Mouse (Mus musculus): ENCODE data around the gene Sirt5. TPM values are rescaled to one million over a fixed set of nuclear protein-coding genes. Genes with fewer than 3 reads are reported as not detected.

Gene Sirt5
- 10 to 100 TPM; 13.6 to 15.8 TPM for total RNA-seq (2021)
- long read RNA-seq, experiment 1, transcript Sirt5-211 (9 exons, 1,398 nt), result major isoform, 10 of 17 reads
- long read RNA-seq, experiment 1, partial matches to known transcripts, result 3 of 17 reads
- long read RNA-seq, experiment 1, other reads (novel, unspliced or antisense), result 4 of 17 reads
- long read RNA-seq, experiment 2, transcript Sirt5-211 (9 exons, 1,398 nt), result major isoform, 18 of 24 reads
- long read RNA-seq, experiment 2, partial matches to known transcripts, result 1 of 24 reads
- long read RNA-seq, experiment 2, other reads (novel, unspliced or antisense), result 5 of 24 reads

- DNase-seq, result peak; percentile 88
- intact Hi-C loops (cut with DNase I; ENCODE audit: low total_unique reads), result no loop called here
Measured at GRCm38 (mm10) chr13:43364985-43365824, at the start of gene Sirt5. Gene Sirt5, plus strand, starts transcription at chr13:43365496.

- intact Hi-C loops (cut with DNase I; ENCODE audit: low total_unique reads), result no loop called here
- DNase-seq, result no peak
Measured at GRCm38 (mm10) chr13:43317411-43317810, 47.9 kb upstream of the Sirt5 start.

DNA sequence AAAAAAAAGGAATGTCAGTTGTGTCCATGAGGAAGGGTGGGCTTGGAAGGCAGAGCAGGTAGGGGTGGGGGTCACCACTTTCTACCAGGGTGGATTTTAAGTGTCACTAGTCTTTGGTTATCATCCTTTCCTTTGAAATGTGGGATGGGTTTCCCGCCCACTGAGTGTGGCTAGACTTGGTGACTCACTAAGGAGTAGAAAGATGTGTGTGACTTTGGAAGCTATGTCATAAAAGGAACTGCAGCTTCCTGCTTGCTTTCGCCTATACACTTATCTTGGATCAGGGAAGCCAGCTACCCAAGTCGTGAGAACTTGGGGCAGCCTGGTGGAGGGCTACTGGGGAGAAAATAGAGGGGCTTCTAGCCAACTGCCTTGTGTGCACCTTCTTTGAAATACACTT lies 45.9 kb upstream of the Sirt5 start:
- DNase-seq, result no peak
- intact Hi-C loops (cut with DNase I; ENCODE audit: low total_unique reads), result no loop called here

DNA sequence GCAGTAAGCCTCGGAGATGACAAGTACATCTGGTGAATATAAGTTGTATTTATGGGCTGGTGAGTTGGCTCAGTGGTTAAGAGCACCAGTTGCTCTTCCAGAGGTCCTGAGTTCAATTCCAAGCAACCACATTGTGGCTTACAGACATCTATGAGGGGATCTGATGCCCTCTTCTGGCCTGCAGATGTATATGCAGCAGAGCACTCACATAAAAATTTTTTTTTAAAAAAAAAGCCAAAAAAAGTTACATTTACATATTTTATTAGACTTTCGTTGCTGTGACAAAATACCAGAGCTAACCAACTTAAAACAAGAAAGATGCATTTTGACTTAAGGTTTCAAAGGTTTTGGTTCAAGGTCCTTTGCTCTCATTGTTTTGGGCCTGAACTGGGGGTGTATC lies 43.8 kb upstream of the Sirt5 start:
- intact Hi-C loops (cut with DNase I; ENCODE audit: low total_unique reads), result no loop called here
- no peak for DNase-seq

- intact Hi-C loops (cut with DNase I; ENCODE audit: low total_unique reads), result no loop called here
- no peak for DNase-seq
Measured at GRCm38 (mm10) chr13:43325427-43325826, 39.9 kb upstream of the Sirt5 start.

- intact Hi-C loops (cut with DNase I; ENCODE audit: low total_unique reads), result no loop called here
- DNase-seq, result no peak
Measured at GRCm38 (mm10) chr13:43331721-43332444, 33.4 kb upstream of the Sirt5 start.

DNA sequence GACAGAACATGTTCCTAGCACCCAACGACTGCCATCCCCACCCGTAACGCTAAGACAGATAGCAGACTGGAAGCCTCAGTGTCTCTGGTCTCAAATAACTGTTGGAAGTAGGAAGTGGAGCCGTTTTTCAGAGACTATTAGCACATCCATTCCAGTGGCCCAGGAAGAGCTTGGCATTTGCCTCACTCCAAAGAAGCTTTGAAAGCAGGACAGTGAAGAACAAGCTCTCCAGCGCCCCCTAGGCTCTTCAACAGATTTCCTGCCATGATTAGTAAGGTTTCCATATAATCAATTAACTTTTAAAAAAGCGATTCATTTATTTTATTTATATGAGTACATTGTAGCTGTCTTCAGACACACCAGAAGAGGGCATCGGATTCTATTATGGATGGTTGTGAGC lies 32.7 kb upstream of the Sirt5 start:
- peak; percentile 27 for DNase-seq
- intact Hi-C loops (cut with DNase I; ENCODE audit: low total_unique reads), result no loop called here

DNA sequence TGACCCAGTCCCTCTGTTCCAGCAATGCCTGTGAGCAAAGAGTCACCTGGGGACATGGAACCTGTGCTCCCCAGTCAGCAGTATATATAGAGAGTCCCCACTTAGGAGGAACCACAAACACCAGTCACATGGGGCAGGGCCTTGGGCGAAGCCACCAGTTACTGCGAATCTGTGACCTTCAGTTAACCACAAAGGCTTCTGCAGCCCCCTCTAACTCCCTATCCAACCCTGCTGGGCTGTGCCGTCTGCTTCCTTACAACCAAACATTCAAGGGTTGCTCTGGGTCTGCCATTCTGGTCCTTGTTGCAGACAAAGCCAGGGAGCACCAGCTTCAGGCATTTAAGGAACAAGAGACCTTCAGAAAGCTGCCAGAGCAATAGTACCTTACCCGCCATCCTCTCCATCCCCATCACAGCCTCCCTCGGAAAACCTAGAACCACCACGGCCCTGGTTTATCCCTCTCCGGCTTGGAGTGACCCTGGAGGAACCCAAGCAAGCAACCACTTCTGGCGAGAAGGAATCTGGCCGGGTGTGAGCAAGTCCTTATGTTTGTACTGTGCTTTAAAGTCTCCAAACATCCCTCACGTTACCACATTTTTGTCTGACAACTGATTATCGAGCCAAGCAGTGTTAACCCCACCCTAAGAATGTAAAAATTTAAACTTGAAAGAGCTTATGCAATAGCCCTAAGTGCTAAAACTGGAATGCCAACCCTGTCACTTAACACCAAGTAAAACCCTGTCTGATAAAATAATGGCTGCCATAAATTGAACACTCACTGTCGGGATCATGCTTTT lies 28.7 kb upstream of the Sirt5 start:
- DNase-seq, result no peak

GRCm38 (mm10) chr13:43338001-43338400 lies 27.3 kb upstream of the Sirt5 start:
- intact Hi-C loops (cut with DNase I; ENCODE audit: low total_unique reads), result no loop called here
- DNase-seq, result no peak

More for the DNA sequence above, 28.7 kb upstream of the Sirt5 start:
- intact Hi-C loops (cut with DNase I; ENCODE audit: low total_unique reads), result no loop called here

- no peak for DNase-seq
- intact Hi-C loops (cut with DNase I; ENCODE audit: low total_unique reads), result no loop called here
Measured at GRCm38 (mm10) chr13:43338632-43339031, 26.7 kb upstream of the Sirt5 start.

GRCm38 (mm10) chr13:43346825-43347224 lies 18.5 kb upstream of the Sirt5 start:
- intact Hi-C loops (cut with DNase I; ENCODE audit: low total_unique reads), result no loop called here
- no peak for DNase-seq

DNA sequence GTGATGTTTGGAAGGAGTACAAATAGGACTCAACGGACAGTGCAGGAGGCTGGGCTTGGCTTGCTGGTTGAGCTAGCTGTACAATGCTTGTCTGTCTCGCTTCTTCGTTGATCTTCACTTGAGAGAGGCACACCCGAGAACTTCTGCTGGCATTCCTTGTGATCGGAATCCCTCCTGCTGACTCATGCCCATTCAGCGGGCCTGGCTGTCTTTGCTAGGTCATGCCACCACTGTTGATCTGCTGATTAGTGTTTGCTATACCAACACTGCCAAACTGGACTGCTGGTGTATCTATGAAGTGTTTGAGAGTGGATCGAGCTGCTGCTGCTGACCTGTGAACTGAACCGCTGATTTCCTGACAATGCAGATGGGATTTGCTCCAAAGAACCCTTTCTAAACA lies 15.9 kb upstream of the Sirt5 start:
- intact Hi-C loops (cut with DNase I; ENCODE audit: low total_unique reads), result no loop called here
- no peak for DNase-seq

GRCm38 (mm10) chr13:43350489-43351169 lies 14.7 kb upstream of the Sirt5 start:
- DNase-seq, result no peak
- intact Hi-C loops (cut with DNase I; ENCODE audit: low total_unique reads), result no loop called here

GRCm38 (mm10) chr13:43353356-43353755 lies 11.9 kb upstream of the Sirt5 start:
- DNase-seq, result no peak
- intact Hi-C loops (cut with DNase I; ENCODE audit: low total_unique reads), result no loop called here

DNA sequence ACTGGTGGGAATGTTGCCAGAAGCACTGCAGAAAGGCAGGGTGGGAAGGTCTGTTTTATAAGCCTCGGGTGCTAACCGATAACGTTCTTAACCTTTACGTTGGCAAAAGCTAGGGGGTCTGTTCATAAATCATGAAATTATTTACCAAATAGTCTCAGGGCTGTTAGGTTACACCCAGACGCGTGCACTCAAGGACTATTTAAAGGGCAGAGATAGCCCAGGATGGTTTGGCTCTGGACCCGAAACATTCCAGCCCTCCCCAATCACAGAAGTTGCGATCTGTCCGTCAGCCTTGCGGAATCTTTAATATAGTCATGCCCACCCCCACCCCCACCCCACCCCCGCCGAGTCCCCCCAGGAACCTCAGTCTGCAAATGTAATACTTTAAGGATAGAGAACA lies 10.9 kb upstream of the Sirt5 start:
- intact Hi-C loops (cut with DNase I; ENCODE audit: low total_unique reads), result no loop called here
- no peak for DNase-seq

- intact Hi-C loops (cut with DNase I; ENCODE audit: low total_unique reads), result no loop called here
- no peak for DNase-seq
Measured at GRCm38 (mm10) chr13:43356346-43357125, 8.8 kb upstream of the Sirt5 start.

DNA sequence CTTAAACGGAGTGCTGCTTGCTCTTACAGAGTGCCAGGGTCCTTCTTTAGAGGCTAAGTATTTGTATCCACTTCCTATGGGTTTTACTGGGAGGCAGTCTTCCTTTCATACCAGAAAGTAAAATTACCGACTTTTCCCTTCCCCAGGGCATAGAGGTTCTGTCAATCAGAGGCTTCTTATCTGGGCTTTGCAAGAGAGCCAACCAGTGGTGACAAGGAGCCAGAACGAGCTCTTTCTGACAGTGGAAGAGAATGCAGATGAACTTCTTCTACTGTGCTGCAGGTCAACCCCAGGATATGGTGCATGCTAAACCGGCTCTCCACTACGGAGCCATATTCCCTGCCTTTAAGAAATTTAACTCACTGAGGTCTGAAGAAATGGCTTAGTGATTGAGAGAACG lies 4.8 kb upstream of the Sirt5 start:
- intact Hi-C loops (cut with DNase I; ENCODE audit: low total_unique reads), result no loop called here

GRCm38 (mm10) chr13:43362353-43362752 lies 2.9 kb upstream of the Sirt5 start:
- intact Hi-C loops (cut with DNase I; ENCODE audit: low total_unique reads), result no loop called here
- DNase-seq, result no peak

More for the DNA sequence above, 4.8 kb upstream of the Sirt5 start:
- DNase-seq, result no peak

Measured in gastrocnemius, postnatal 14 days (tissue).